Mouse (Mus musculus) MEL (cell line): ENCODE measurements around the gene Ccna2. TPM values are rescaled to one million over a fixed set of nuclear protein-coding genes. Genes with fewer than 3 reads are reported as not detected.

Experiments
- DNase-seq: peaks from one replicate; pipeline ENCODE4 v3.0.0; 2011; ENCODE audit warnings: low read depth, low spot score
- H3K27ac ChIP-seq: 2 replicates; pipeline ENCODE4 v1.5.1; 2012; ENCODE audit warnings: low read depth, mild to moderate bottlenecking, control low read depth, low read length, moderate library complexity; ENCODE audit not compliant: control insufficient read depth
- H3K27me3 ChIP-seq, 2 experiments: fragments of 150-350 bp in 1 of 2; sonication (generic) in 1 of 2; 2 replicates each; pipeline ENCODE4 v1.6.1; 2012; ENCODE audit warnings: low read length in 2 of 2, mild to moderate bottlenecking in 2 of 2, improper control_type of control experiment in 1 of 2, moderate library complexity in 1 of 2; ENCODE audit not compliant: insufficient read depth in 2 of 2, control insufficient read depth in 1 of 2
- H3K36me3 ChIP-seq, 2 experiments: 2 replicates each; pipeline ENCODE4 v1.6.1; 2012 to 2014; ENCODE audit warnings: low read length in 2 of 2, improper control_type of control experiment in 1 of 2, inconsistent platforms in 1 of 2, mild to moderate bottlenecking in 1 of 2; ENCODE audit not compliant: insufficient read depth in 2 of 2, control insufficient read depth in 1 of 2
- H3K4me1 ChIP-seq, 2 experiments: fragments of 150-350 bp in 1 of 2; sonication (generic) in 1 of 2; 2 replicates each; pipeline ENCODE4 v1.6.1; 2012; ENCODE audit warnings: low read length in 2 of 2, improper control_type of control experiment in 1 of 2, mild to moderate bottlenecking in 1 of 2; ENCODE audit not compliant: insufficient read depth in 2 of 2, control insufficient read depth in 1 of 2
- H3K4me3 ChIP-seq, 2 experiments: fragments of 150-350 bp in 1 of 2; sonication (generic) in 1 of 2; 2 replicates each; pipeline ENCODE4 v1.5.1; 2012; ENCODE audit warnings: low read depth in 2 of 2, low read length in 2 of 2, mild to moderate bottlenecking in 2 of 2, moderate library complexity in 2 of 2, control low read depth in 1 of 2, improper control_type of control experiment in 1 of 2; ENCODE audit not compliant: control insufficient read depth in 1 of 2, insufficient read depth in 1 of 2
- H3K79me2 ChIP-seq: 2 replicates; pipeline ENCODE4 v1.6.1; 2012; ENCODE audit warnings: mild to moderate bottlenecking, low read length, moderate library complexity; ENCODE audit not compliant: control insufficient read depth, poor library complexity, insufficient read depth
- H3K9ac ChIP-seq: 2 replicates; pipeline ENCODE4 v1.6.1; 2012; ENCODE audit warnings: low read depth, mild to moderate bottlenecking, control low read depth, low read length, moderate library complexity; ENCODE audit not compliant: control insufficient read depth, poor library complexity, severe bottlenecking
- H3K9me3 ChIP-seq: fragments of 150-350 bp; sonication (generic); replicated peaks from 2 replicates; pipeline ENCODE4 v1.6.1; 2012; ENCODE audit warnings: mild to moderate bottlenecking, low read length, improper control_type of control experiment, moderate library complexity; ENCODE audit not compliant: insufficient read depth
- CTCF ChIP-seq, 3 experiments: IDR thresholded peaks in 2 of 3; conservative IDR thresholded peaks in 1 of 3; 2 replicates each; pipeline ENCODE4 v1.5.1; 2011 to 2012; ENCODE audit warnings: low read length in 3 of 3, low read depth in 2 of 3, mild to moderate bottlenecking in 2 of 3, improper control_type of control experiment in 1 of 3, inconsistent platforms in 1 of 3, mixed read lengths in 1 of 3, moderate library complexity in 1 of 3; ENCODE audit not compliant: control insufficient read depth in 1 of 3, insufficient read depth in 1 of 3, poor library complexity in 1 of 3, severe bottlenecking in 1 of 3
- GABPA ChIP-seq: IDR thresholded peaks from 2 replicates; pipeline ENCODE4 v1.6.1; 2012; ENCODE audit warnings: low read depth, mild to moderate bottlenecking, inconsistent platforms, low read length, improper control_type of control experiment, moderate library complexity
- KAT2A ChIP-seq: conservative IDR thresholded peaks from 2 replicates; pipeline ENCODE4 v1.6.1; 2012; ENCODE audit warnings: low read depth, low read length, improper control_type of control experiment, inconsistent platforms
- MEF2A ChIP-seq: IDR thresholded peaks from 2 replicates; pipeline ENCODE4 v1.6.1; 2014; ENCODE audit warnings: low read depth, mild to moderate bottlenecking, inconsistent platforms, low read length, improper control_type of control experiment; ENCODE audit not compliant: poor library complexity, insufficient replicate concordance, severe bottlenecking; ENCODE audit errors: extremely low read depth
- POLR2AphosphoS5 ChIP-seq: IDR thresholded peaks from 2 replicates; pipeline ENCODE4 v1.6.1; 2012; ENCODE audit warnings: low read depth, borderline replicate concordance, mild to moderate bottlenecking, inconsistent platforms, low read length, moderate library complexity, mixed read lengths
- RAD21 ChIP-seq: IDR thresholded peaks from 2 replicates; pipeline ENCODE4 v1.6.1; 2011; ENCODE audit warnings: mild to moderate bottlenecking, low read depth, low read length, improper control_type of control experiment
- SMC3 ChIP-seq: IDR thresholded peaks from 2 replicates; pipeline ENCODE4 v1.6.1; 2011; ENCODE audit warnings: low read depth, low read length, improper control_type of control experiment
- TBP ChIP-seq: IDR thresholded peaks from 2 replicates; pipeline ENCODE4 v1.8.0; 2011; ENCODE audit warnings: low read depth, low read length, improper control_type of control experiment
- USF2 ChIP-seq, 2 experiments: IDR thresholded peaks; 2 replicates each; pipeline ENCODE4 v1.6.1; 2011 to 2012; ENCODE audit warnings: improper control_type of control experiment in 2 of 2, low read length in 2 of 2, borderline replicate concordance in 1 of 2, inconsistent platforms in 1 of 2, low read depth in 1 of 2, mild to moderate bottlenecking in 1 of 2; ENCODE audit not compliant: insufficient read depth in 1 of 2
- ZMIZ1 ChIP-seq: IDR thresholded peaks from 2 replicates; pipeline ENCODE4 v1.6.1; 2012; ENCODE audit warnings: low read depth, mild to moderate bottlenecking, inconsistent platforms, low read length, improper control_type of control experiment, moderate library complexity
- polyA plus RNA-seq, 2 experiments: library from polyadenylated mRNA; stranded (reverse) in 1 of 2; unstranded in 1 of 2; fragments of >175 nt in 1 of 2; fragments of >200 nt in 1 of 2; gene quantifications; 2 replicates each; pipeline versions ENCODE4 v1.2.1 to v1.2.4; 2012; ENCODE audit warnings: low replicate concordance in 2 of 2, low read depth in 1 of 2; ENCODE audit not compliant: insufficient read length in 2 of 2, insufficient read depth in 1 of 2, missing spikeins in 1 of 2
- total RNA-seq: library from RNA; depleted of rRNA; stranded (reverse); fragments of 300-350 nt; gene quantifications from 2 replicates; pipeline ENCODE4 v1.2.3, GENCODE M21; 2012; rRNA removed

Gene Ccna2
- total and polyA plus RNA-seq, 3 experiments: 124 to 487 (median 180) TPM

DNA sequence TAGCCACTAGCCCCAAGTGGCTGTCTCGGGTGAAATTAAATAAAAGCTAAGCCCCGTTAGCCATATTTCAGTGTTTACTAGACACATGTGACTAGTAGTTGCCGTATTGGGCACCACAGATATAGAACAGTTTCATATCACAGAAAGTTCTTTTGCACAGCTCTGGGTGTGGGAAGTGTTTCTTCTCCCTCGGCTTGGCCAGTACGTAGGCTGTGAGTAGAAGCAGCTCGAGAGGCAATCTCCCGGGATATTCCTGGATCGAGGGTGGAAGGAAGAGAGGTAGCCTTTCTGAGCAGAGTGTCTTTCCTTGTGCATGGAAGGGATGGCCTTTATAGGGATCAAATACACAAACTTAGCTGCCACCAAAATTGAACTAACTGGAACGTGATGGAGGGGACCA lies 55.8 kb downstream of the Ccna2 start:
- DNase-seq: no peak
- Histone ChIP-seq H3K9ac (no peak overlapping the region), H3K4me3 (no peak overlapping the region), H3K27me3 (no peaks in the 10 kb centered on the region; a peak in 2 of 4 replicates), H3K27ac (no peak overlapping the region), H3K36me3 (no peaks in the 10 kb centered on the region), H3K4me1 (no peaks in the 10 kb centered on the region), H3K9me3 (no peaks in the 10 kb centered on the region), H3K79me2 (no peaks in the 10 kb centered on the region)
- TF ChIP-seq TBP: no peak
- TF ChIP-seq MEF2A: no peak
- no peak for TF ChIP-seq POLR2AphosphoS5
- no peak for TF ChIP-seq CTCF (IDR thresholded peaks at IDR 0.05 in 2 of 3, conservative IDR thresholded peaks at IDR 0.05 in 1 of 3; ENCODE audit: control insufficient read depth in 1 of 3, insufficient read depth in 1 of 3, low read depth in 2 of 3, low read length in 3 of 3, poor library complexity in 1 of 3, severe bottlenecking in 1 of 3)
- TF ChIP-seq RAD21: no peak
- no peak for TF ChIP-seq KAT2A
- no peak for TF ChIP-seq GABPA
- no peak for TF ChIP-seq ZMIZ1
- TF ChIP-seq USF2 (IDR thresholded peaks at IDR 0.05; ENCODE audit: borderline replicate concordance in 1 of 2, insufficient read depth in 1 of 2, low read depth in 1 of 2, low read length in 2 of 2): no peak
- no peak for TF ChIP-seq SMC3

Other genes starting within 250 kb of the Ccna2 start
- 40.7 and 42.3 TPM in 2 replicates for gene Anxa5, start 96.3 kb downstream of the Ccna2 start, total RNA-seq
- 100 to 1,000 TPM in 1 of 2 experiments, not detected in 1; 111 TPM for gene Anxa5, start 96.3 kb downstream of the Ccna2 start, polyA plus RNA-seq
- gene 1810062G17Rik, start 96.2 kb downstream of the Ccna2 start, total RNA-seq: 1.0 and 1.5 TPM in 2 replicates
- 1 to 10 TPM in 1 of 2 experiments, not detected in 1; 2.3 TPM for gene 1810062G17Rik, start 96.2 kb downstream of the Ccna2 start, polyA plus RNA-seq
- not detected in 2 replicates for gene Gm11549, start 50.3 kb downstream of the Ccna2 start, total RNA-seq
- gene Gm11549, start 50.3 kb downstream of the Ccna2 start, polyA plus RNA-seq: not detected
- 40.6 and 46.0 TPM in 2 replicates for gene Exosc9, start 19.5 kb downstream of the Ccna2 start, total RNA-seq
- gene Exosc9, start 19.5 kb downstream of the Ccna2 start, polyA plus RNA-seq: 10 to 100 TPM in 1 of 2 experiments, not detected in 1; 49.4 TPM
- not detected in 2 replicates for gene Bbs7, start 41.3 kb upstream of the Ccna2 start, total RNA-seq
- not detected for gene Bbs7, start 41.3 kb upstream of the Ccna2 start, polyA plus RNA-seq
- not detected in 2 replicates for gene Trpc3, start 118.0 kb upstream of the Ccna2 start, total RNA-seq
- not detected for gene Trpc3, start 118.0 kb upstream of the Ccna2 start, polyA plus RNA-seq